Mouse (Mus musculus) bone marrow, adult 2 months (tissue): ENCODE results near the gene Stmn3.

Experiments
- CTCF ChIP-seq: fragments of 200-500 bp; IDR thresholded peaks from 2 replicates; pipeline ENCODE4 v1.5.1; 2011; ENCODE audit warnings: low read length, control low read depth; ENCODE audit not compliant: control insufficient read depth, insufficient read depth
- POLR2A ChIP-seq: fragments of 200-500 bp; IDR thresholded peaks from 2 replicates; pipeline ENCODE4 v1.6.1; 2011; ENCODE audit warnings: low read depth, mild to moderate bottlenecking, control low read depth, low read length, borderline replicate concordance; ENCODE audit not compliant: control insufficient read depth

DNA sequence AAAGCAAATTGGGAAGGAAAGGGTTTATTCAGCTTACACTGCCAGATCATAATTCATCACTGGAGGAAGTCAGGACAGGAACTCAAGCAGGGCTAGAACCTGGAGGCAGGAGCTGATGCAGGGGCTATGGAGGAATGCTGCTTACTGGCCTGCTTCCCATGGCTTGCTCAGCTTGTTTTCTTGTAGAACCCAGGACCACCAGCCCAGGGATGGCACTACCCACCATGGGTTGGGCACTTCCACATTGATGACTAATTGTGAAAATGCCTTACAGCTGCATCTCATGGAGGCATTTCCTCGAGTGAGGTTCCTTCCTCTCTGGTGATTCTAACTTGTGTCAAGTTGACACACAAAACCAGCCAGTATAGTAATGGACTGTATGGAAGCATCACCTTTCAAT lies 23.4 kb downstream of the Stmn3 start:
- TF ChIP-seq CTCF (no peak), POLR2A (no peak)
